Mouse (Mus musculus) forebrain, embryonic 11.5 days (tissue): ENCODE results near the gene Fbxo5. TPM values are rescaled to one million over a fixed set of nuclear protein-coding genes. Genes with fewer than 3 reads are reported as not detected.
A peak's percentile ranks its signal among the peaks of the same experiment; 100 is the strongest.

ENCODE experiments used
- ATAC-seq: fragments of 200-750 bp; cut with Nextera tagmentation; replicated peaks from 2 replicates; pipeline ENCODE4 v1.8.0; 2017; ENCODE audit warnings: moderate TSS enrichment; ENCODE audit not compliant: low FRiP score
- DNase-seq: peaks from one replicate; pipeline ENCODE4 v3.0.0-alpha.2; 2017; ENCODE audit warnings: low spot score
- H3K27ac ChIP-seq: fragments of 300-500 bp; sonication (generic); 2 replicates; pipeline ENCODE4 v1.5.1; 2014; ENCODE audit warnings: low read depth, low read length
- H3K27me3 ChIP-seq: fragments of 300-500 bp; sonication (generic); 2 replicates; pipeline ENCODE4 v1.6.1; 2014; ENCODE audit warnings: mild to moderate bottlenecking, low read length, mixed read lengths; ENCODE audit not compliant: control insufficient read depth, insufficient read depth
- H3K36me3 ChIP-seq: fragments of 300-500 bp; sonication (generic); 2 replicates; pipeline ENCODE4 v1.6.1; 2014; ENCODE audit warnings: mild to moderate bottlenecking, low read length, moderate library complexity, mixed read lengths; ENCODE audit not compliant: control insufficient read depth, insufficient read depth
- H3K4me1 ChIP-seq: fragments of 300-500 bp; sonication (generic); replicated peaks from 2 replicates; pipeline ENCODE4 v1.6.1; 2014; ENCODE audit warnings: low read length, mixed read lengths; ENCODE audit not compliant: control insufficient read depth, insufficient read depth
- H3K4me2 ChIP-seq: fragments of 300-500 bp; sonication (generic); 2 replicates; pipeline ENCODE4 v1.6.1; 2014; ENCODE audit warnings: low read depth, mild to moderate bottlenecking, low read length, moderate library complexity, mixed read lengths; ENCODE audit not compliant: severe bottlenecking
- H3K4me3 ChIP-seq: fragments of 300-500 bp; sonication (generic); 2 replicates; pipeline ENCODE4 v1.5.1; 2014; ENCODE audit warnings: low read depth, low read length
- H3K9ac ChIP-seq: fragments of 300-500 bp; sonication (generic); 2 replicates; pipeline ENCODE4 v1.6.1; 2014; ENCODE audit warnings: low read length
- H3K9me3 ChIP-seq: fragments of 300-500 bp; sonication (generic); 2 replicates; pipeline ENCODE4 v1.6.1; 2016; ENCODE audit warnings: low read length, mixed read lengths; ENCODE audit not compliant: control insufficient read depth
- WGBS: fragments of 180-500 bp; shearing (Covaris S2); extraction: QIAGEN DNeasy Blood & Tissue Kit; methylation state at CpG from one replicate; pipeline ENCODE4 v1.1.7; 2014; 5-methylcytosine and 5-hydroxymethylcytosine counted together
- polyA plus RNA-seq: library from polyadenylated mRNA; unstranded; fragments of >200 nt; fragmentation: Nextera tagmentation; extraction: Ambion mirVana; gene quantifications from 2 replicates; pipeline ENCODE4 v1.2.1, GENCODE M21; 2014

The Fbxo5 gene
- polyA plus RNA-seq, 1 experiment from 2014 or later, result 101 TPM

DNA sequence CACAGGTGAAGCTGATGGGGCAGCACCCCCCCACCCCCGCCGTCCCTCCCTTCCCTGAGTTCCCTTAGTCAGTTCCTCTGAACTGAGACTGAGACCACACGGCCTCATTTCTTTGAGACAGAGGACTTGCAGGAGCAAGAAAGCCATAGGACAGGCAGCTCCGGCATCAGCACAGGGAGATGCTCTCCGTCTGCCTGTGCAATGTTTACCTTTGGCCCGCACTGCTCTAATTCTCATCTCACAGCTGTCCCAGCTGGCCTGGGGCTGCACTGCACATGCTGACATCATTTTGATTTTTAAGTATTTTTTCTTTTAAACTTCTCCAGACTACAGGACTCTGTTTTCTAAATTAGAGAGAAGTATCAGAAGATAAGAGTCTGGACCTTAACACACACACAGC lies 2.5 kb downstream of the Fbxo5 start:
- H3K36me3 ChIP-seq, result peaks cover 11% of the 10 kb centered on the region
- peak overlapping the region; percentile 56 for H3K4me2 ChIP-seq
- no peaks in the 10 kb centered on the region for H3K9me3 ChIP-seq
- no peak overlapping the region for H3K27ac ChIP-seq
- no peaks in the 10 kb centered on the region for H3K27me3 ChIP-seq
- ATAC-seq, result no peak
- DNase-seq, result no peak
- H3K9ac ChIP-seq, result peak overlapping the region; percentile 67
- peak overlapping the region; percentile 81 for H3K4me3 ChIP-seq
- H3K4me1 ChIP-seq, result peaks cover 3% of the 10 kb centered on the region
- WGBS, result 52% methylated on average over 6 of the region's 6 CpGs

DNA sequence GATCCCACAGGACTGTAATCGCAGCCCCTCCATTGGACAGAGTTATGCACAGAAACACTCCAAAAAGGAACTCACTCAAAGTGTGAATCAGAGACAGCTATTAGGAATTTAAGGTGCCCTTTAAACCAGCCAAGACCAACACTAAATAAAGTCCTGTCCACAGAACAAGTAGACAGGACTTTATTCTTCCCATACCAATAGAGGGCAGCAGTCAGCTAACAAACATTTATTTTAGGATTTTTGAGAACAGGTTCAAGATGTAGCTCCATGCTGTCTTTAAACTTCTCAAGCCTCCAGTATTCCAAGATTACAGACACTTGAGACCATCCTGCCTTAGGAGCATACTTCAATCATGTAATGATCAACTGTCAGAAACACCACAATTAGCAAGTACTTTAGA lies 4.9 kb downstream of the Fbxo5 start:
- Histone ChIP-seq H3K4me3 (no peak overlapping the region), H3K36me3 (peaks cover 11% of the 10 kb centered on the region), H3K4me1 (peaks cover 3% of the 10 kb centered on the region), H3K4me2 (no peak overlapping the region), H3K27me3 (no peaks in the 10 kb centered on the region), H3K9me3 (no peaks in the 10 kb centered on the region), H3K9ac (no peak overlapping the region), H3K27ac (no peak overlapping the region)
- ATAC-seq (no peak), DNase-seq (no peak)
- WGBS, result 97% methylated on average over 1 of the region's 1 CpGs

DNA sequence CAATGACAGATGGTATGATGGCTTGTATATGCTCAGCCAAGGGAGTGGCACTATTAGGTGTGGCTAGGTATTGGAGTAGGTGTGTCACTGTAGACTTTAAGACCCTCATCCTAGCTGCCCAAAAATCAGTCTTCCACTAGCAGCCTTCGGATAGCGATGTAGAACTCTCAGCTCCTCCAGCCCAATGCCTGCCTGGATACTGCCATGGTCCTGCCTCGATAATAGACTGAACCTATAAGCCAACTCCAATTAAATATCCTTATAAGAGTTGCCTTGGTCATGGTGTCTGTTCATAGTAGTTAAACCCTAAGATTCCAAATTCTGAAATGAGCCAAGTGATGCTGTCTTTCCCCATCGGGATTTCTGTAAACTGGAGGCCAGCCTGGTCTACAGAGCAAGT lies 7.3 kb downstream of the Fbxo5 start:
- Histone ChIP-seq H3K27ac (no peak overlapping the region), H3K4me3 (no peak overlapping the region), H3K36me3 (peaks cover 11% of the 10 kb centered on the region), H3K9ac (no peak overlapping the region), H3K4me2 (no peak overlapping the region), H3K9me3 (no peaks in the 10 kb centered on the region), H3K4me1 (peaks cover 3% of the 10 kb centered on the region), H3K27me3 (no peaks in the 10 kb centered on the region)
- DNase-seq, result no peak
- WGBS, result 89% methylated on average over 4 of the region's 4 CpGs
- ATAC-seq, result 0 out of 2 replicates have a peak, but pooled peaks have one; percentile 20

DNA sequence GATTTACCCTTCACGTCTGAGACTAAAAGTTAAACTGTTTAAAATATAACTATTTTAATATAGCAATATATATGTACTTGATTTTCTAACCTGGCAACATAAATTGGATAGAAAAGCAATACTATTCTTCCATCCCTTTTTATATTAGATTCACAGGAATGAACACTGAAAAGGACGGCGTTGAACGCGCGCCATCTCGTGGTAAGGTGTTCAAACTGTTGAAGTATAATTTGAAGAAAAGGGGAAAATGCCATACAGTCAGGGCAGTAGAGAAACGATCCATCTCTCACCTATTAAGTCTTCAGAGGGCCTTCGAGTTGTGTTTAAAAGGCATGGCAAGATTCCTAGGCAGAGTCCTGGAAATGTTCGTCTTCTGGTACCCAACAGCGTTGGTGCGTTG lies 14.7 kb downstream of the Fbxo5 start:
- Histone ChIP-seq H3K36me3 (no peaks in the 10 kb centered on the region), H3K4me2 (no peak overlapping the region), H3K27me3 (no peaks in the 10 kb centered on the region), H3K4me3 (no peak overlapping the region), H3K9ac (no peak overlapping the region), H3K9me3 (no peaks in the 10 kb centered on the region), H3K4me1 (no peaks in the 10 kb centered on the region), H3K27ac (no peak overlapping the region)
- ATAC-seq (0 out of 2 replicates have a peak, but pooled peaks have one; percentile 36), DNase-seq (peak; percentile 63)
- 25% methylated on average over 12 of the region's 12 CpGs for WGBS

DNA sequence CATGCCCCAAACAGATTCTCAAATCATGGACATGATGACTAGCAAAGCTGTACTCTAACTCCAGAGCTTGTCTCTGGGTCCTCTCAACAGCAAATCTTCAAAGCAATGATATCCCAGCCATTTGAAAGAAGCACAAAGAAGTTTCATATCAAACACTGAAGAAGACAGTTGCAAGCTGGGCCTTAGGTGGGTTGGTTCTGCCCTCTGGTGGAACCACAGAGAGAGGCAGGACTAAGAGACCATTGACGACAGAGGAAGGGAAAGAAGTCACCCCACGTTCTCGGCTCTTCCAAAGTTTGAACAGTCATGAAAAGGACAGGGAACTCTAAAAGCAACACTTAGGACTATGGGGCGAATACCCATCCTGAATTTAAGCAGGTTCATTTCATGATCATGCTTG lies 18.5 kb downstream of the Fbxo5 start:
- Histone ChIP-seq H3K4me3 (no peak overlapping the region), H3K27me3 (no peaks in the 10 kb centered on the region), H3K27ac (no peak overlapping the region), H3K4me1 (no peaks in the 10 kb centered on the region), H3K9me3 (no peaks in the 10 kb centered on the region), H3K36me3 (no peaks in the 10 kb centered on the region), H3K9ac (no peak overlapping the region), H3K4me2 (no peak overlapping the region)
- ATAC-seq (no peak), DNase-seq (no peak)
- 26% methylated on average over 4 of the region's 4 CpGs for WGBS

Other genes starting within 250 kb of the Fbxo5 start
- 1.5 and 2.2 TPM in 2 replicates for gene Myct1, start 211.8 kb downstream of the Fbxo5 start, polyA plus RNA-seq
- gene Vip, start 166.4 kb downstream of the Fbxo5 start, polyA plus RNA-seq, result not detected in 2 replicates
- 12.9 and 15.3 TPM in 2 replicates for gene Mtrf1l, start 18.3 kb upstream of the Fbxo5 start, polyA plus RNA-seq
- 2.1 and 2.8 TPM in 2 replicates for gene Rgs17, start 116.8 kb upstream of the Fbxo5 start, polyA plus RNA-seq